Mouse (Mus musculus): ENCODE data around the gene Secisbp2l.

- TF ChIP-seq CTCF (IDR thresholded peaks at IDR 0.05; ENCODE audit: low read depth, low read length) (no peak), POLR2A (IDR thresholded peaks at IDR 0.05; ENCODE audit: borderline replicate concordance, low read depth, low read length) (no peak)
Observed at GRCm38 (mm10) chr2:125790242-125790641, 7.6 kb upstream of the Secisbp2l start.
